Mouse (Mus musculus) liver, adult (tissue): ENCODE measurements around the gene Gm21885.

Experiments used
- GATA4 ChIP-seq: IDR thresholded peaks from 2 replicates; pipeline ENCODE4 v1.6.1; 2014; ENCODE audit warnings: mild to moderate bottlenecking, low read length; ENCODE audit not compliant: insufficient replicate concordance

The Gm21885 gene

DNA sequence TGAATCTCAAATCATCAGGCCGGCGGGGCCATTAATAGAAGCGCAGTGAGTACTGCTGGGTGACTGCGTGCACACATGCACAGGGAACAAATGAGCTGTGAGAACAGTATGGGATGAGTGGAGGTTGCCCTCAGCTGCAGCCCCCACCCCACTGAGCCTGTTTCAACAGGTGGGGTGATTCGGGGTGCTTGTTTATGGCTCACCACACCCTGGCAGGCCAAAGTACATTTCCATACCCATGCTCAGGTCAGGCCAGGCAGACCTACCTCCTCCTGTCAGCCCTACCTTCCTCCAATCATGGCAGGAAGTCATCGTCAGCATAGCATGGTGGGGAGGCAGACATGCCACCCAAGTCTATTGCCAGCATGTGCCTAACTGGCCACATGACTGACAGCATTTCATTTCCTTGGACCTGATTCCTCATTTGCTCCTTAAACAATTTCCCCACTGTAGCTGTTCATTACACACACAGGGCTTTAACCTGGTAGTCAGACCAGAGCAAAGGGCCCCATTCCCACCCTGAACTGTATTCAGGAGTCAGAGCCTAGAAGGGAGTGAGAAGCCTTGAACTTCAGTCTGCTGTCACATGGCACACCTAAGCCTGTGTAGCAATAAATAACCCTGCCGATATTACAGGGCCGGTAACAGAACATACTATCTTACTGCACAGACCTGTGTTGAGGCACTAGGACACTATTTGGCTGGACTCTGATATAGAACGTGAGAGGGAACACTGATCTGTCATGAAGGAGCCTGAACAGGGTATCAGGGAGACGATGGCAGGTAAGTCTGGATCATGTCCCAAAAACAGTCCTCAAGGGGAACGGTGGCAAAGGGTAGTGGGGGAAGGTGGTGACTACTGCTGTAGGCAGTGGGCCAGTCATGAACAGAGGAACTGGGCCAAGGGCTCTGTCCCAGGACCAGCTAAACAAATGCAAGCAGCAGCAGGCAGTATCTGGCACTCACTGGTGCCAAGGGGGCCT, at the start of gene Gm21885:
TSS of gene Gm21885 (plus strand) at position 675 of the 983 bp plus-strand sequence.
- TF ChIP-seq GATA4, result no peak

GRCm38 (mm10) chr11:94233405-94233804, 48.3 kb upstream of the Gm21885 start:
- TF ChIP-seq GATA4, result no peak

GRCm38 (mm10) chr11:94234380-94234779, 47.3 kb upstream of the Gm21885 start:
- TF ChIP-seq GATA4, result no peak

DNA sequence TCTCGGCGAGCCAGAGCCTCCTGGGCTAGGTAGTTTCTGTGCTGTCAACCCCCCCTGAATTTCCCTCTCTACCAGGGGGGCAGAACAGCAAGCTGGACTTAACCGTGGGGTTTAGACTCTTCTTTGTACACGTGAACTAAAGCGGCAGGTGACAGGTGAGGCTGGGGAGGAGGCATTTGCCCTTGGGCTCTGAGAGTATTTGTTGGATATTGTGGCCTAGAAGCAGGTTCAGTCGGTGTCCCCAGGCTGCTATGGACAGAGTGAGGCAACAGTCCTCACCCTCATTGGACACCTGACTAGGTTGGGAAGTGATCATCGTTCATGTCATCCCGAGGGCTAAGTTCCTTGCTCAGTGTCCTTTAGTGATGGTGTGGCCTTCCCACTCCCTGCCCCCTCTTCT, 46.8 kb upstream of the Gm21885 start:
- TF ChIP-seq GATA4, result no peak

GRCm38 (mm10) chr11:94236074-94236473, 45.6 kb upstream of the Gm21885 start:
- TF ChIP-seq GATA4, result no peak

GRCm38 (mm10) chr11:94238786-94239185, 42.9 kb upstream of the Gm21885 start:
- TF ChIP-seq GATA4, result no peak

DNA sequence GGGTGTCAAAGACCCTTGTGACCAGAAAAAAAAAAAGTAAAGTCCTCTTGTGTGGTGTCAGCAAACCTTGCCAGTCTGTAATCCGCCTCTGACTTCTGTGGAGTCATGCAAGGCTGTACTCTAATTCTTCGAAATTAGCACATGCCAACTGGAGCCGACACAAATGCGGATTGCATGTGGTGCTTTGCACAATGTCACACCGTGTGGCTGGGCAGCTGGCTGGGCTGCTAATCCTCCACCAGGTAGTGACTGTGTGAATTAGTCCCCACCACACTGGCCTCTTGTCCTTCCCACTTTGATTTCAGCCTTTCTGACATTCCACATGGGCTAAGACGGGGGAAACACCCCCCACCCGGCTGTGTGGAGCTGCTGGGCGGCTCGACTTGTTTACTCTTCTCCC, 42.0 kb upstream of the Gm21885 start:
- TF ChIP-seq GATA4, result no peak

GRCm38 (mm10) chr11:94242760-94243421, 38.8 kb upstream of the Gm21885 start:
- TF ChIP-seq GATA4, result no peak

DNA sequence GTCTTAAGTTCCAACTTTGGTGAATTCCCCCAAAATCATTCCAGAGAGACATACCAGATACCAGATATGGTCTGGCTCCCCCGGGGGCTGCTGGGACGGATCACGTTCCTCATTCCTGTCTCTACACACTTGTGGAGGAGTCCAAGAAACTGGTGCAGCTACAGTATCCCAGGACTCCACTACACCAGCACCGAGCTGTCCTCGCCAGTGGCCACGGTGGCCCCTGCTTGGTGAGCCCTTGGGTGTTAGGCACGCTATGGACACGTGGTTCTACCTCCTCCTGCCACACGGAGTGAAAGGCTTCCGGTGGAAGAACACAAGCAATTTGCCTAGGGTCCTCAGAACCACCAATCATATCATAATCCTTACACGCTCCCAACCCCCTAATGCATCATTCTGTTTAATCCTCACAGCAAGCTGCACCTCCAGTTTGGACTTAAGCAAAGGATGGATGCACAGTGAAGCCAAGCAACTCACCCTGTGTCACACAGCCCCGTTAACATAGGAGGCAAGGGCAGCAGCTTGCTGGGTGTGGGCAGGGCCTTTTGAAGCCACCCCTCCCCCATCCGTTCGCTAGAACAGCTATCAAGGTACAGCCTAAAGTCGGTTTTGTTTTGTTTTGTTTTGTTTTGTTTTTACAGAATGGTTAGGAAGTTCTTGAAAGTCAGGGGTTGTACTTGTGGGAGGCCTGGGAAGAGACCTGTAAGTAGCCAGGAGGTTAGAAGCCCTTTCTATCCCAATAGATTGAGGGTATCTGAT, 38.1 kb upstream of the Gm21885 start:
- no peak for TF ChIP-seq GATA4

- TF ChIP-seq GATA4, result no peak
These were observed 37.3 kb upstream of the Gm21885 start for GRCm38 (mm10) chr11:94244385-94244784.

DNA sequence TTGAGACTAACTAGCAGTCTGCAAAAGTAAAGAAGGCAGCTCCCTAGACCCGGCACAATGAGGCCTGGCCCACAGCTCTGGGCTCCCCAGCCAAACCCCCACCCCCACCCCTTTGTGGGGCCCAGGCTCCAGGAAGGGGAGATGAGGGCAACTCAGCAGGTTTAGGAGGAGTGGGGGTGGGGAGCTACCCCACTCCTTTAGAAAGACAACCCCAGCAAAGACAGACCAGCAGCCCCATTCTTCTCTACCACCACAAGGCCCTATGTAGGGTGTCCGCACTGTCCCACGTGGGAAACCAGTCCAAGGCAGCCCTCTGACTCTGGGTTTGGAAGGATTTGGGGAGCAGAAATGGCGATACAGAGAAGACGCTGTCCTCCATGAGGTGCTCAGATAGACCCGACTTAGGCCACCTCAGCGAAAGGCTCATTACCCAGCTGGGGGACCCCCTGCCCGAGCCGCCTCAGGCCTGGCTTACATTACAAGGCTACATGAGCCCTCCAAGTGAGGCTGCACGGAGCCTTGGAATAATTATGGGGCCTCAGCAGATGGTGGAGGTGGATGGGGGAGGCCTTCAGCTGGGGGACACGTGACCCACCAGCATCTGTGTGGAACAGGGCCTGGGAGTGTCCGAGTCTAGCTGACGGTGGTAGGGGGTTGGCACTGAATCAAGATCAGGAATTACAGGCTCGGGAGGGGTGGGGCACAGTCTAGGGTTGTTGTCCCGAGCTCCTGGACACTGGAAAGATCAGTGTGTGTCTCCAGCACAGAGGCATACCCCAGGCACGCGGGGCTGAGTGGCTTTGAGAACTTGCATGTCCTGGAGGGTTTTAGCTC, 35.5 kb upstream of the Gm21885 start, which contains the start of gene Wfikkn2:
TSS of gene Wfikkn2 (minus strand) at position 51 of the 834 bp plus-strand sequence.
- TF ChIP-seq GATA4, result no peak

- no peak for TF ChIP-seq GATA4
These were observed 34.9 kb upstream of the Gm21885 start for GRCm38 (mm10) chr11:94246789-94247061.

DNA sequence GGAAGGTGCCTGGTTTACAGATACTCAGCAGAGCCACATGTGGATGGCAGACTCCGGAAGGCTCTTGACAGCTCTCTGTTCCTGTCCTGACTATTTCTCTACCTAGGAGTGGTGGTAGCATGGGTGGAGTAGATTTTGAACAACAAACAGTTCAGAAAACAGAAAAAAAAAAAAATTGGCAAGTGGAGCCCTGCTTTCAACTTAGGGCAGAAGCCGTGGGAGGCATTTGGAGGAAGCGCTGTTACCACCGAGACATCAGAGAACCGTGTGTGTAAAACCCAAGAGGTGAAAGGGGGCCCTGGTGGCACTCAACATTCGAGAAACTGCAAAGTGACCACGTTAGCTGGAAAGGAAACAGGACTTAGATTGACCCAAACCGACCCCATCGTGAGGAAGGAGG, 28.5 kb upstream of the Gm21885 start:
- TF ChIP-seq GATA4, result no peak

- no peak for TF ChIP-seq GATA4
These were observed 28.0 kb upstream of the Gm21885 start for GRCm38 (mm10) chr11:94253691-94254090.

DNA sequence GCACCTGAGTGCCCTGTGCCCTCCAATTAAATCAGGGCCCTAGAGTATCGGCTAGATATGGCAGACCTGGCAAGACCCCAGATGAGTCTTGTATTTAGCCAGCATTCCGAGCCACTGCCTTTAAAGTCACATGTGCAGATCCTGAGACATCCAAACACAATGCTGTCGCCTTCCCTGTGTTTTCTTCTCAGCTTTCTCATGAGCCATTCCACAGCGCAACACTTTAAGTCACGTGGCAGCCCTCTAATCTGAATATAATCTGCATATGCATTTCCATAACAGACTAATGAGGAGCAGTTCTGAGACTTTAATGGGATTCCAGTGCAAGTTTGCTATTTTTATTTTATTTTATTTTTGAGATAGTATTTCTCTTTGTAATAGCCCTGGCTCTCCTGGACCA, 25.9 kb upstream of the Gm21885 start:
- TF ChIP-seq GATA4, result no peak
